Mouse (Mus musculus): Measurements from ENCODE around the gene Lifr. TPM values are rescaled to one million over a fixed set of nuclear protein-coding genes. Genes with fewer than 3 reads are reported as not detected.

Lifr gene
- 16.9 and 20.4 TPM in 2 replicates for polyA plus RNA-seq (2015; fragmentation: Nextera tagmentation; extraction: Ambion mirVana)

DNA sequence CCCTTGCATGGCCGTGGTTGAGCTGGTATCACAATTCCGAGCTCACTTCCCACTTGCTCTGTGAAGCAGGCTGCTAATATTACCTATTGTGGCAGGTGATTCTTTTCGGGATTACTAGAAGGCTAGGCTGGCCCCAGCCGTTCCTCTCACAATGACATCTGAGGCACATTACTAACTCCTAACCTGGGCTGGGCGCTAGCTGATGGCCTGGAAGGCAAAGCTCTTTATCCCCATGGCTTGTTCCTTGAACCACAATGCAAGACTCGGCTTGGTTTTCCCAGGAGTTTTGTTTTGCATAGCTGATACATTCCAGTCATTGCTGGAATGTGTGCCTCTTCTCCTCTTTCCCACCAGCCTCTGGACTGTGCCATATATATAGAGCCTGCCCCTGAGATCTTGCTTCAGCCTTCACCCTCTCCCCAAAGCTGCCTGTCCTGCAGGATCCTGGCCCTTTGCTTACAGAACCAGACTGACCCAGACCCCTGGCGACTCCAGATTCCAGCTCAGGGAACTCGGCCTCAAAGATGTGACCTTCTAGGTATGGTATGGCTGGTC is at the start of gene Lifr:
Gene Lifr, plus strand, starts transcription at position 404 of the 555 bp plus-strand sequence.
- Histone ChIP-seq H3K4me1 (ENCODE audit: control insufficient read depth, insufficient read depth, low read length) (peaks cover 7% of the 10 kb centered on the region), H3K27me3 (ENCODE audit: control insufficient read depth, insufficient read depth, low read length) (no peaks in the 10 kb centered on the region), H3K36me3 (ENCODE audit: control insufficient read depth, insufficient read depth, low read length) (no peaks in the 10 kb centered on the region), H3K9ac (ENCODE audit: low read length) (no peak within 1 kb of the TSS), H3K9me3 (replicated peaks; ENCODE audit: control insufficient read depth, low read length) (no peaks in the 10 kb centered on the region), H3K4me2 (ENCODE audit: low read depth, low read length) (no peak within 1 kb of the TSS), H3K27ac (ENCODE audit: low read length) (no peak within 1 kb of the TSS), H3K4me3 (replicated peaks; ENCODE audit: low read length) (no peak within 1 kb of the TSS)
- WGBS, result 67% methylated on average over 8 of the region's 8 CpGs
- ATAC-seq (ENCODE audit: insufficient read depth, low FRiP score), result no peak

DNA sequence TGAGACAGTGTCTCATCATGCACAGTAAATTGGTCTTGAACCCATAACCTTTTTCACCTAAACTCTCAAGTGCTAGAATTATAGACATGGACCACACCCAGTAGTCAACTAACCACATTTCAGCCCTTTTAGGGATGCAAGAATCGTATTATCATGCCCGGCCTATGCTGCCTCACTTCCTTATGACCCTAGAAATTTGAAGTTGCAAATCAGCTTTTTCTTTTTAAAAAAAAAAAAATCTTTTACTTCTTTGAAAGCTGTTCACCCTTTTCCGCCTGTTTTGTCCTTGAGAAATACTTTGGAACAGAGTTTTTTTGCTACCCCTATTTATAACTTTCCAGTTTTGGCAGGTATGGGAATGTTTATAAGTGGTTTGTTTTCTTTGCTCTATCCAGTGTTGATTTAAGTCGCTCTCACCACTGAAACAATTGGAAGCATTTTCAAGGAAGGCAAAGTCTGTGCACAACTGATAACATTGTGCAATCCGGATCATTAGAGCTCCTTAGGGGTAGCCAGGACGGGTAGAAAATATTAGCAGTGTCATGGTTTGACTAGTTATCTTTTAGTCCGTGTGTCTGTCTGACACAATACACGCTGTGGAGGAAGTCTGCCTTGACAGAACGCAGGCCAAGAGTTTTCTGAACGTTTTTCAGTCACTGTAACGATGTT is 46.2 kb upstream of the Lifr start:
- H3K36me3 ChIP-seq (ENCODE audit: control insufficient read depth, insufficient read depth, low read length), result no peaks in the 10 kb centered on the region
- H3K4me2 ChIP-seq (ENCODE audit: low read depth, low read length), result no peak overlapping the region
- H3K4me1 ChIP-seq (ENCODE audit: control insufficient read depth, insufficient read depth, low read length), result no peaks in the 10 kb centered on the region
- no peak overlapping the region for H3K4me3 ChIP-seq (replicated peaks; ENCODE audit: low read length)
- H3K9ac ChIP-seq (ENCODE audit: low read length), result no peak overlapping the region
- no peak for ATAC-seq (ENCODE audit: insufficient read depth, low FRiP score)
- H3K27ac ChIP-seq (ENCODE audit: low read length), result no peak overlapping the region
- 41% methylated on average over 11 of the region's 11 CpGs for WGBS
- no peaks in the 10 kb centered on the region for H3K27me3 ChIP-seq (ENCODE audit: control insufficient read depth, insufficient read depth, low read length)
- H3K9me3 ChIP-seq (replicated peaks; ENCODE audit: control insufficient read depth, low read length), result no peaks in the 10 kb centered on the region

DNA sequence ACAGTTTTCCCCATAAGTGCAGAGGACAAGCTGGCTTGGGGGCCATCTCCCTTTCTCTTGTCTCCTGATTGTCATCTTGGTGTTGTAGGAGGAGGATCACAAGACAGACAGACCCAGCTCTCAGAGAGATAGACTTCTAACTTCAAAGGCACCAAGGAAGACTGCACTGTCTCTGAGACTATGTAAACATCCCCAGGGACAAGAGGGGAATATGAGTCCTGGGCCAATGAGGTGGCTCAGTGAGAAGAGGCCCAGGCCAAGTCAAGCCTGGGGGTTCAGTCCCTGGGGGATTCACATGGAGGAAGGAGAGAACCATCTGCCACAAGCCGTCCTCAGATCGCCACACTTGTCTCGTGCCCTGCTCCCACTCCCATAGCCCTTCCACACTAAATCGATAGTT is 45.4 kb upstream of the Lifr start:
- WGBS, result 80% methylated on average over 4 of the region's 4 CpGs
- ATAC-seq (ENCODE audit: insufficient read depth, low FRiP score), result no peak

DNA sequence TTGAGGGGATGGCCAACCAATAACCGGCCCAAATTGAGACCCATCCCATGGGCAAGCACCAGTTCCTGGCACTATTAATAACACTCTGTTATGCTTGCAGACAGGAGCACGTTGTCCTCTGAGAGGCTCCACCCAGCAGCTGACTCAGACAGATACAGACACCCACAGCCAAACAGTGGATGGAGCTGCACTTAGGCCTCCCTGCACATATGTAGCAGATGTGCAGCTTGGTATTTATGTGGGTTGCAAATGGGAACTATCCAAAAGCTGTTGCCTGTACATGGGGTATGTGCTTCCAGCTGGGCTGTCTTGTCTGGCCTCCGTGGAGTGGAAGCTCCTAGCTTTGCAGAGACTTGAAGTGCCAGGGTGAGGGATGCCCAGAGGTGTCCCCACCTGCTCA is 42.5 kb upstream of the Lifr start:
- ATAC-seq (ENCODE audit: insufficient read depth, low FRiP score), result no peak
- WGBS, result 61% methylated on average over 3 of the region's 3 CpGs

More for the DNA sequence above, 45.4 kb upstream of the Lifr start:
- Histone ChIP-seq H3K4me1 (ENCODE audit: control insufficient read depth, insufficient read depth, low read length) (no peaks in the 10 kb centered on the region), H3K27me3 (ENCODE audit: control insufficient read depth, insufficient read depth, low read length) (no peaks in the 10 kb centered on the region), H3K9me3 (replicated peaks; ENCODE audit: control insufficient read depth, low read length) (no peaks in the 10 kb centered on the region), H3K9ac (ENCODE audit: low read length) (no peak overlapping the region), H3K4me3 (replicated peaks; ENCODE audit: low read length) (no peak overlapping the region), H3K36me3 (ENCODE audit: control insufficient read depth, insufficient read depth, low read length) (no peaks in the 10 kb centered on the region), H3K4me2 (ENCODE audit: low read depth, low read length) (no peak overlapping the region), H3K27ac (ENCODE audit: low read length) (no peak overlapping the region)

DNA sequence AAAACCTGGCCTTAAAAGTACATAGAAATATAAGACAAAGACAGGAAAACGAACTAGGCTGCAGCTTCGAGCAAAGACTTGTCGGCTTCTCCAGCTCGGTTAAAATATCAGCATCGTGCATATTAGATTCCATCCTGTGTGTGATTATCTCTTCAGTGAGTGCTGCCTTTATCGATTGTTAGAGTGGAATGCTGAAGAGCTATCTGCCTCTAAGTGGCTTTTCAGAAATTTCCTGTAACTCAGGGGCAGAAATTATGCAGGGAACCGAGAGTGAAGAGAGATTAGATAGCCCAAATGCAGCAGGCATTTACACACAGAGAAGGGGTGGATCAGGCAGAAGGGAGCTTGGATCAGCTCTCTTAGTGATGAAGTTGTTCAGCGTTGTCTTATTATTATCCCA is 41.5 kb upstream of the Lifr start:
- no peaks in the 10 kb centered on the region for H3K4me1 ChIP-seq (ENCODE audit: control insufficient read depth, insufficient read depth, low read length)
- no peaks in the 10 kb centered on the region for H3K27me3 ChIP-seq (ENCODE audit: control insufficient read depth, insufficient read depth, low read length)
- H3K9me3 ChIP-seq (replicated peaks; ENCODE audit: control insufficient read depth, low read length), result no peaks in the 10 kb centered on the region
- H3K4me2 ChIP-seq (ENCODE audit: low read depth, low read length), result no peak overlapping the region
- WGBS, result 46% methylated on average over 8 of the region's 8 CpGs
- no peaks in the 10 kb centered on the region for H3K36me3 ChIP-seq (ENCODE audit: control insufficient read depth, insufficient read depth, low read length)
- no peak overlapping the region for H3K9ac ChIP-seq (ENCODE audit: low read length)
- H3K27ac ChIP-seq (ENCODE audit: low read length), result no peak overlapping the region
- ATAC-seq (ENCODE audit: insufficient read depth, low FRiP score), result no peak
- no peak overlapping the region for H3K4me3 ChIP-seq (replicated peaks; ENCODE audit: low read length)

More for the DNA sequence above, 42.5 kb upstream of the Lifr start:
- Histone ChIP-seq H3K4me1 (ENCODE audit: control insufficient read depth, insufficient read depth, low read length) (no peaks in the 10 kb centered on the region), H3K9me3 (replicated peaks; ENCODE audit: control insufficient read depth, low read length) (no peaks in the 10 kb centered on the region), H3K4me2 (ENCODE audit: low read depth, low read length) (no peak overlapping the region), H3K4me3 (replicated peaks; ENCODE audit: low read length) (no peak overlapping the region), H3K27me3 (ENCODE audit: control insufficient read depth, insufficient read depth, low read length) (no peaks in the 10 kb centered on the region), H3K36me3 (ENCODE audit: control insufficient read depth, insufficient read depth, low read length) (no peaks in the 10 kb centered on the region), H3K9ac (ENCODE audit: low read length) (no peak overlapping the region), H3K27ac (ENCODE audit: low read length) (no peak overlapping the region)

DNA sequence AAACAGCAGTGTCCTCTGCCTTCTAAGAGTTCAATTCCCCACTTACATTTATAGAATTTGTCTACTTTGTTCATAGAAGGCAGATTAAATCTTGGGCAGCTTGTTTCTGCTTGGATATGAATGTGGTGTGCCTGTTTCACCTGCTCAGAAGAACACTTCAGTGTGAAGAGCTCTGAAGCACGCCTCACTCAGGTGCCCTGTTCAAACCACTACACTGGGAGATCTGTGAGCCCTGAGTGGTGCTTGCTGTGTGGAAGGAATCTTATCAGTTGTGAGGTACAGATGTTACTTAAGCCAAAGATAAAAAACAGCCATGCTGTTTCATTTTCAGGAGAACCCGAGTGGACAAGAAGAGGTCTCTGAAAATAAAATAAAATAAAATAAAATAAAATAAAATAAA is 38.7 kb upstream of the Lifr start:
- ATAC-seq (ENCODE audit: insufficient read depth, low FRiP score), result no peak
- Histone ChIP-seq H3K36me3 (ENCODE audit: control insufficient read depth, insufficient read depth, low read length) (no peaks in the 10 kb centered on the region), H3K27me3 (ENCODE audit: control insufficient read depth, insufficient read depth, low read length) (no peaks in the 10 kb centered on the region), H3K9me3 (replicated peaks; ENCODE audit: control insufficient read depth, low read length) (no peaks in the 10 kb centered on the region), H3K4me3 (replicated peaks; ENCODE audit: low read length) (no peak overlapping the region), H3K4me2 (ENCODE audit: low read depth, low read length) (no peak overlapping the region), H3K27ac (ENCODE audit: low read length) (no peak overlapping the region), H3K4me1 (ENCODE audit: control insufficient read depth, insufficient read depth, low read length) (no peaks in the 10 kb centered on the region), H3K9ac (ENCODE audit: low read length) (no peak overlapping the region)
- WGBS, result 76% methylated on average over 2 of the region's 2 CpGs

DNA sequence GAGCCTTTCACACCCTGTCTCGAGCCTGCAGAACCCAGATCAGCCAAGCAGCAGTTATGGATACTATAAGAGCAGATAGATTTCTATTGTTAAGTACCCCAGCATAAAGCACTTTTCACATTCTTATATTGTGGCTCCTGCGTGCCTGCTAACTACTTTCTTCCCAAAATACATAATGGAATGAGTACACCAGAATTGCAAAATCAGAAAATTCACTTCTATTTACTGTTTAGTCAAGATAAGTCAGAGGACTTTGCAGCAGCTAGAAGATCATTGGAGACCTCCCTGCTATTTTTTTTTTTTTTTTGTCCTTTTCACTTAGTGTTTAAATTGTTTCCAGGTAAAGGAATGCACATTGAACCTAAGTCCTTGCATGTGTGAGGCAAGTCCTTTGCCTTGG is 38.3 kb upstream of the Lifr start:
- Histone ChIP-seq H3K27ac (ENCODE audit: low read length) (no peak overlapping the region), H3K4me1 (ENCODE audit: control insufficient read depth, insufficient read depth, low read length) (no peaks in the 10 kb centered on the region), H3K4me3 (replicated peaks; ENCODE audit: low read length) (no peak overlapping the region), H3K9ac (ENCODE audit: low read length) (no peak overlapping the region), H3K9me3 (replicated peaks; ENCODE audit: control insufficient read depth, low read length) (no peaks in the 10 kb centered on the region), H3K27me3 (ENCODE audit: control insufficient read depth, insufficient read depth, low read length) (no peaks in the 10 kb centered on the region), H3K36me3 (ENCODE audit: control insufficient read depth, insufficient read depth, low read length) (no peaks in the 10 kb centered on the region), H3K4me2 (ENCODE audit: low read depth, low read length) (no peak overlapping the region)
- ATAC-seq (ENCODE audit: insufficient read depth, low FRiP score), result no peak
- 77% methylated on average over 2 of the region's 2 CpGs for WGBS

DNA sequence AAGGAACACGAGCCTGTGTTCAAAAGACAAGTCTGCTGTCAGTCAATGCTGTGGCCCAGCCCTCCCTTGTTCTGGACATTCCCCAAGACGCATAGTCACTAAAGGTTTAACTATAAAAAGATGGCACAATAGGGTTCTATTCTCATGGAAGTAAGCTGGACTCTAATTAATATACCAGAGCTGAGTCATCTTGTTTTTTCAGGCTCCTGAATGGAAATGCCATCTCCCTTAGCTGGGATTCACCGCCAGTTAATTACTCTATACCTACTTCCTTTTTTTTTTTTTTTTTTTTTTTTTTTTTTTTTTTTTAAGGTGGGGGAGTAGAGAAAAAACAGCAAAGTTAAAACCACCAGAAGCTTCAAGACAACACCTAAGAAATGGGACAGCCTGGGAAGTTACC is 33.6 kb upstream of the Lifr start:
- Histone ChIP-seq H3K4me1 (ENCODE audit: control insufficient read depth, insufficient read depth, low read length) (no peaks in the 10 kb centered on the region), H3K4me2 (ENCODE audit: low read depth, low read length) (no peak overlapping the region)
- WGBS, result 54% methylated on average over 3 of the region's 3 CpGs

DNA sequence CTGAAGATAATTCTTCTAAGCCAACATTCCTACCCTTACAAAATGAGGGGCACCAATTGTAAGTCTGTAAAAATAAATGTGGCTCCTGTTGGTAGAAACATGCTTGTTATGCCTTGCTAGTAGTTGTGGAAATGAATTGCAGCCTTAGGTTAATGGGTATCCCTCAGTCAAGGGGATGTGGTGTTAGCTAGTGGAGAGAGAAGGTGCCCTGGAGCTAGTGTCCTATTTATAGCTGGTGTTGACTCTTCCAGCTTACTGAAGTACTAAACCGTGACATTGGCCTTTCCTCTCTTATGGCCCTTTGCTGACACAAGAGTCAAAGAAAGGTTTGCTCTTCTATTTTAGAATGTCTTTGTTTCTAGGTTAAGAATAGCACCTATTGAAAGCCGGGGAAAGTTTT is 29.9 kb upstream of the Lifr start:
- no peaks in the 10 kb centered on the region for H3K9me3 ChIP-seq (replicated peaks; ENCODE audit: control insufficient read depth, low read length)
- no peak overlapping the region for H3K9ac ChIP-seq (ENCODE audit: low read length)
- H3K4me2 ChIP-seq (ENCODE audit: low read depth, low read length), result no peak overlapping the region
- H3K27me3 ChIP-seq (ENCODE audit: control insufficient read depth, insufficient read depth, low read length), result no peaks in the 10 kb centered on the region
- H3K27ac ChIP-seq (ENCODE audit: low read length), result no peak overlapping the region
- H3K4me3 ChIP-seq (replicated peaks; ENCODE audit: low read length), result no peak overlapping the region
- ATAC-seq (ENCODE audit: insufficient read depth, low FRiP score), result no peak
- WGBS, result 60% methylated on average over 2 of the region's 2 CpGs
- H3K4me1 ChIP-seq (ENCODE audit: control insufficient read depth, insufficient read depth, low read length), result no peaks in the 10 kb centered on the region
- no peaks in the 10 kb centered on the region for H3K36me3 ChIP-seq (ENCODE audit: control insufficient read depth, insufficient read depth, low read length)

More for the DNA sequence above, 33.6 kb upstream of the Lifr start:
- Histone ChIP-seq H3K36me3 (ENCODE audit: control insufficient read depth, insufficient read depth, low read length) (no peaks in the 10 kb centered on the region), H3K27me3 (ENCODE audit: control insufficient read depth, insufficient read depth, low read length) (no peaks in the 10 kb centered on the region), H3K27ac (ENCODE audit: low read length) (no peak overlapping the region), H3K9me3 (replicated peaks; ENCODE audit: control insufficient read depth, low read length) (no peaks in the 10 kb centered on the region), H3K9ac (ENCODE audit: low read length) (no peak overlapping the region), H3K4me3 (replicated peaks; ENCODE audit: low read length) (no peak overlapping the region)
- no peak for ATAC-seq (ENCODE audit: insufficient read depth, low FRiP score)
